Mouse (Mus musculus) ovary, adult 18-20 months (tissue): ENCODE measurements around the gene Acads.
"Not testable (repeated sequence)": the region's sequence is repeated elsewhere in the genome, so short reads cannot be mapped to it uniquely, and the experiment has no call there.

Source experiments
- DNase-seq: peaks from one replicate; pipeline ENCODE4 v3.0.0; 2022; ENCODE audit warnings: low spot score, mixed read lengths

The Acads gene

DNA sequence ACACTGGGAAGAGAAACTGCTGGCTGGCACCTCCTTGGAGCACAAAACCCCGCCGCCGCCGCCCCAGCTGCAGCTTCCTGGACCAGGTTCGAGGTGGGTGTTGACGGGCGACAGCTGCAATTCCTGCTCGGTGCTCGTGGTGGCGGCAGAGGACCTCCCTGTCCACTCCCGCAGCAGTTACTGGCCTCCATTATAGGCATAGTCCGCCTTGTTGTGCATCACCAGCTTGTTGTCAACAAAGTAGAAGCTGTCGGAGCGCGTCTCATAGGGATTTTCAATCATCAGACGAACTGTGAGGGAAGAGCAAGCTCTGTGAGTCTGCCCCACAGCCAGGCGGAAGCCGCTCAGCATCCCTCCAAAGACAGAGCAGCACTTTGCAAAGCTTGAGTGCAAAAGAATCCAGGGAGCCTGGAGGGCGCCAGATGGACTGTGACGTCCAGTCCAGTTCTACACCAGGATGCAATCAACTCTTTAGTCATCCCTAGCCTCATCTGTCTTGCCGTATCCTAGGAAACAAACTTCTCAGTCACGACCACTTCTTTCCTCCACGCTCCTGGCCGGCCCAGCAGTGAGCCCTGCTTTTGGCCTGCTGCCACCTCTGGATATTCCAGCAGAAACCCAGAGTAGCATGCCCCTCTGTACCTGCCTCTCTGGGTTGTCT, 6.2 kb upstream of the Acads start:
- DNase-seq, result peak; percentile 49

DNA sequence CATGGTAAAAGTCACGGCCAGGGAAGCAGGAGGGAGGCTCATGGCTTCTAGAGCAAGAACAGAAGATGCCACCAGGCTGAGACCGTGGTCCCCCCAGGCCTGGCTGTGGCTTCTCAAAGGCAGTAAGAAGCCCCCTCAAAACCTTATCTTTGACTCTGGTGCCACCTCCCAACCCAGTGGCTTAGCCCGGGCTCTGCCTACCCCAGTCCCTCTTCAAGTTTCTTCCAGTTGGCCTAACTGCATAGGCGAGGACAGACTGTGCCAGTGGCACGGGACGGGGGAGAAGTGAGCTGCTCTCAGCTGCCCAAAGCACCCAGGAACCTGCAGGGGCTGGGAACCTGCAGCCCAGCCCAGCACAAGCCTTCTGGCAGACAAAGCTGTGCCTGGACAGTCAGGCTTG, 5.5 kb upstream of the Acads start:
- no peak for DNase-seq

- DNase-seq, result no peak
These were observed 1.8 kb upstream of the Acads start for GRCm38 (mm10) chr5:115120978-115121377.

DNA sequence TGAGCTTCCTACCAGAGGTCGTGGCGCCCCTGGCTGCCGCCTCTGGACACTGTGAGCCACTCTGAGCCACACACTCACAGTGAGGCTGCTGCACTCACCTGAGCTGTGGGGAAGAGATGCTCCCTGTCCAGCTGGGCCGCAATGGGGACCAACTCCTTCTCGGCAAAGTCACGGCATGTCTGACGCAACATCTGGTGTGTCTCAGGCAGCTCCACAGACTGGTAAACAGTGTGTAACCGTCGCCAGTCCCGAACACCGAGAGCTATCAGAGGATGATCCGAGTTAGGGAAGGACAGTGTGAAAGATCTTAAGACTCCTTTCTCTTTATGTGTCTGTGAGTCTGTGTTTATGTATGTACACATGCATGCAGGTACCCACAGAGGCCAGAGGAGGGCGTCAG, 1.7 kb downstream of the Acads start:
- DNase-seq, result no peak

GRCm38 (mm10) chr5:115116426-115116825, 2.7 kb downstream of the Acads start:
- no peak for DNase-seq

DNA sequence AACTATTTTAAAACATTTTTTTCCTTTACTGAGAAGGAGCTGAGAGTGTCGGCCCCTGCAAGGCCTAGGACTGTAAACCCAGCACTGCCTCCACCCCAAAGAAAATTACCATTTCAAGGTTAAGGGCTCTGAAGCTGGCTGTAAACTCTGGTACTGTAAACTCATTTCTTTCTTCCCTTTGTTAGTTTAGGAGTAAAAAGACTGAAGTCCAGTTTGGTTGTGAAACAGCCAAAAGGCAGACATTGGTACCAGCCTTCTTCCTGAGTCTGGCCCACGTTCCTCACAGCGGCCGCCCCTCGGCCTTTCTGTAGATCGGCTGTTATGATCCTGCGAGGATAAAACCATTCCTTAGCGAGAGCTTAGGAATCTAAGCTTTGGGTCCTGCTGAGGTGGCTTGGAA, 4.6 kb downstream of the Acads start:
- no peak for DNase-seq

GRCm38 (mm10) chr5:115113244-115113643, 5.9 kb downstream of the Acads start:
- DNase-seq, result no peak

DNA sequence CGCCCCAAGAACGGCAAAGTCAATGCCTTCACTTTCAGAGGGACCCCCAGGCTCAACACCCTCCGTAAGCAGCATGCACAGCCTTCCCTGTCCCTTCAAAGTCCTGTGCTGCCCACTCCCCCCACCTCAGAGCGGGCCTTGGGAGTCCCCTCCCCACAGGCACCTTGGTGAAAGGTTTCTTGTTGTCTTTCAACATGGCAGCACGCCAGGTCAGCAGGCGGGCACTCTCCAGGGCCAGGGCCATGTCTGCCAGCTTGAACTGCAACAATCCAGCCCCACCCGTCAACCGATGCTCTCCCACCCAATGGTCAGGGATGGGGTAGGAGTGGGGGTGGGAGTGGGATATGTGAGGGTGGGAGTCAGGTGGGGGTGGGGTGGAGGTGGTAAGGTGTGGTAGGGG, 8.0 kb downstream of the Acads start:
- DNase-seq, result no peak

GRCm38 (mm10) chr5:115103253-115103652, 15.9 kb downstream of the Acads start:
- DNase-seq, result not testable (repeated sequence)

DNA sequence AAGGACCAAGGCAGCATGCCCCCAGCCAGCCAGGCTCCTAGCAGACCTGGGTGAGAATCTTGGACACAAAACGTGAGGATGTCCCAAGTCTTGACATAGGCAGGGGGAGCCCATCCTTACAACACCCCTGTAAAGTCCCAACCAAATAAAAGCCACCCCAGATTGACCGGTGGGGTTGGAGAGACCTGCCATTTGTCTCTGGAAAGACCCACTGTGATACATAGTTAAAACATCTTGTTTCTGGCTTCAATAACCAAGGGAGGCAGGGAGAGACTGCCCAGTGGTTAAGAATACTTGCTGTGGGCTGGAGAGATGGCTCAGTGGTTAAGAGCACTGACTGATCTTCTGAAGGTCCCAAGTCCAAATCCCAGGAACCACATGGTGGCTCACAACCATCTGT, 16.9 kb downstream of the Acads start:
- no peak for DNase-seq

- no peak for DNase-seq
These were observed 18.7 kb downstream of the Acads start for GRCm38 (mm10) chr5:115100473-115100872.

DNA sequence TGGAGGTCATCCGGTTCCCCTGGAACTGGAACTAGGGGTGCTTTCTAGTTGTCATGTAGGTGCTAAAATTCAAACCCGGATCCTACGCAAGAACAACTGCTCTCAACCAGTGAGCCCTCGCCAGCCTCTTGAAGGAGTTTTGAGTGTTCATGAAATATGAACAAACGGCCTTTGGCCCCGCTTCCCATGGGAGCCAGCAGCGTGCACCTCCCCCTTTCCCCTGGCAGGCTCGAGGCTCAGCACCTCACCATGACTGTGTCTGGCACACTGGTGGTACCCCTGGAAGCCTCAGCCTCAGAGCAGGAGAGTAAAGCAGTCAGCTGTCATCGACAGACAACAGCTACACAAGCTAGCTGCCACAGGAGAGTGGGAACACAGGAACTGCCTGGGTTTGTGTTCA, 19.2 kb downstream of the Acads start:
- DNase-seq, result no peak

DNA sequence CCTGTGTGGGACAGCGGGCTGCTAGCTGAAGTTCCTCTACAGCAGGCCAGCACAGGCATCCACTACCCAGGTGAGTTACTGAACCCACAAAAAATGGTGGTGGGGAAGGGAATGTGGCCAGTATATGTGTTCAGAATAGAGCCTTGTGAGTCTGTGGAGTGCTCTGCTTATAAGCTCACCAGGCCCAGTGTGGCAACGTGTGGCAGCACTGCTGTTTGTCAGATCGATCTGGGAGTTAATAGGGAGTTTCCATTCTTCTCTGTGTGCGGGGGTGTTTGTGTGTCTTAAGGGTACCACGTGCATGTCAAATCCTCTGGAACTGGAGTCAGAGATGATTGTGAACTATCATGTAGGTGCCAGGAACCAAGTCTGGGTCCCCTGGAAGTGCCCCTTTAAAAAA, 19.6 kb downstream of the Acads start:
- no peak for DNase-seq

GRCm38 (mm10) chr5:115098195-115098594, 21.0 kb downstream of the Acads start, which contains the start of gene Gm10401:
Gm10401 (minus strand) TSS chr5:115098295.
- DNase-seq, result no peak

DNA sequence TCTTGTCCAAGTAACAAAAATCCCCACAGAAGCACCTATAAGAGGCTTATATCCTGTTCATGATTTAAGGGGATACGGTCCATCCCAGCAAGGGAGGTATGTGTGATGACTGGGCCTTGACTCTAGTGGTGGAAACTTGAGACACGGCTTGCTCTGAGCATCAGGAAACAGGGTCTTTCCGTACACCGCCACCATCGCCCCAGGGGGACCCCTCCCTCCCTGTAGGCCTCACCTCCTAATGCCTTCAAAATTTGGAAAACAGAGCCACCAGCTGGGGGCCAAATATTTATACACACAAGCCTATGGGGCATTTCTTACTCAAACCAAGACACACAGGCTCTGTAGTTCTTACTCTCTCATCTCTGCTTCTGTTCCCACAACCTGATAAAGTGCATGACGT, 27.4 kb downstream of the Acads start:
- DNase-seq, result no peak

- no peak for DNase-seq
These were observed 28.1 kb downstream of the Acads start for GRCm38 (mm10) chr5:115091015-115091414.

DNA sequence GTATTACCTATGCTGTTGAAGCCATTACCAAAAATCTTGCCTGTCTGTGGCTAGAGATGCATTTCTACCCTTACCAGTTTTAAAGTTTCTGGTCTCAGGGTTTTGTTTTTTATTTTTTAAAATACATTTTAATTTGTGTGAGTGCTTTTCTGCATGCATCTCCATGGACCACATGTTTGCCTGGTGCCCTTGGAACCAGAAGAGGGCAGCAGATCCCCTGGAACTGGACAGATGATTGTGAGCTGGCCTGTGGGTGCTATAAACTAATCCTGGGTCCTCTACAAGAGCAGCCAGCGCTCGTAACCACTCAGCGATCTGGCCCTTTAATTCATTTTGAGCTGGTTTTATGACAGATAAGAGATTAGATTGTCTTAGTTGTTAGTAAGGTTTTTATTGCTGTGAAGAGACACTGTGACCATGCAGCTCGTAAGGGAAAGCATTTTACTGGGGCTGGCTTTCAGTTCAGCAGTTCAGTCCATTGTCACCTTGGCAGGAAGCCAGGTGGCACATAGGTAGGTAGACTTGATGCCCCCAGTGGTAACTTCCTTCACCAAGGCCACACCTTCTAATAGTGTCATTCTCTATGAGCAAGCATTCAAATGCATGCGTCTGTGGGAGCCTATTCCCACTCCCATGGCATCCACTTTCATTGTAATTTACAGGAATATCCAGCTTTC, 29.4 kb downstream of the Acads start:
- DNase-seq, result no peak

GRCm38 (mm10) chr5:115085675-115086074, 33.5 kb downstream of the Acads start:
- DNase-seq, result no peak

DNA sequence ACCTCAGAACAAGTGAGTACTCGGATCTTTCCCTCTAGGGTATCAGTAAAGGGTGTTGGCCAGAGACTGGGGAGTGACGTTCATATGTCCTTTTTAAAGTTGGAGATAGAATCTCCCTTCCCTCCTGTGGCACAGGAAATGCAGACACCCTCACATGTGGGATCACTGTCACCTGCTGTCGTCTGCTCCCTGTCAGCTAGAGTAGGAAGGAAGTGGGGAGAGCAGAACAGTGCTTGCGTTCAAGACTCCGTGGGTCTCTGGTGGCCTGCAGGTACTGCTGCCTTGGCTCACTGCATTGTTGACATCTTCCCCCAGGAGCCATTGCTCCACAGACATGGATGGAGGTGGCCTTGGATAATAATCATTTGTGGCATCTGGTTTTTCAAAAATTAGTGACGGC, 35.7 kb downstream of the Acads start:
- no peak for DNase-seq

DNA sequence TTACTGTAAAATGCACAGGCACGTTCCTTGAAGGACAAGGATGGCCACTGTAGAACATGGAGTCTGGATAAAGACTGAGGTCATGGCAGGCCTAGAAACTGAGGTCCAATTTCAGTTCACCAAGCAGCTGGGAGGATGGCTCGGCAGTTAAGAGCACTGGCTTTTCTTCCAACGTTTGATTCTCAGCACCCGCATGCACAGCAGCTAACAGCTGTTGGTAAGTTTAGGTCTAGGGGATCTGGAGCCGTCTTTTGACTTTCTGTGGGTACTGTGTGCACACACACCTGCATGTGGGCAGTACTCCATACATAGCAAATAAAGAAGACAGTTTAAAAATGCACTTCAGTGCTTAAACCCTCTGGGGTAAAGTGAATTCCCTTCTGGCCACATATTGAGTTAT, 37.5 kb downstream of the Acads start:
- DNase-seq, result no peak

DNA sequence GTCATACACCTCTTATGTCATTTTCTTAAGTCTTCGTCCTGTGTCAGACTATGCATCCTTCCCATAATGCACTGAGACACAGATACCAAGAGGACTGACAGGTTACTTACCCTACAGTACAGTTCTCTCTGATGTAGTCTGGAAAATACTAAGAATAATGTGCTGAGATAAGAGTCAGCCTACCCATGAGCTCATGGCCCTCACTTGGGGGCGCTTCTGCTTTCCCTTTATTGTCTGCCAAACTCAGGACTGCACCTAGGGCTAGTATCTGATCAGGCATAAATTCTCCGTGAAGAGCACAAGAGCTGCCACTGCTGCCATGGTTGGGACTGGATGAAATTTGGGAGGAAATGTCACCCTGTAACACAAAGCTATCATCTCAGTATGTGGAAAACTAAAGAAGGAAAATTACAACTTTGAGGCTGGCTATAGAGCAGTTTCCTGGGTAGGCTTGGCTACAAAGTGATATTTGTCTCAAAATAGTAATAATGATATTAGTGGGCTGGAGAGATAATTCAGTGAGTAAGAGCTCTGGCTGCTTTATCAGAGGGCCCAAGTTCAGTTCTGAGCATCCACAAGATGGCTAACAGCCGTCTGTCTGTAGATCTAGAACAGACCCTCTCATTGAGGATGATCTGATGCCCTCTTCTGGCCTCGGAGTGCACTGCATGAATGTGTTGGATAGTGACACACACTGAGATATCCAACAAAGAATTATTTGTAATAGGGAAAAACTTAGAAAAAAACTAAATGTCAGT, 42.8 kb downstream of the Acads start:
- no peak for DNase-seq

GRCm38 (mm10) chr5:115074749-115075148, 44.4 kb downstream of the Acads start:
- DNase-seq, result no peak

DNA sequence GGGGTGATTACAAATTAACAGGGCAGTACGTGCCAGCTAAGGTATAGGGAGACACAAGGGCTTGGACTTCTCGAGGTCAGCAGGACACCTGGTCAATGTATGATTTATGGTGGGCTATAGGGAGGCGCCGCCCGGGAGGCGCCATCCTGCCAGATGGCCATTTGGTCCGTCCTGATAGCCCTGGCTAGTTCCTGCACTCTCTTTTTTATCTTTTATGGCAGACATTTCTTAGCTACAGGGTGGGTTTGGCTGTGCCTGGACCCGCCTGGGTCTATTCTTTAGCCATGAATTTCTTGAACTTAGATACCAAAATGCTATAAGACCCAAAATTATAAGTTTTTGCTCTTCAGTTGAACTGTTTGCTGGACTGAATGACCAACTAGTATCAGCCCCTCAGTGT, 45.8 kb downstream of the Acads start:
- not testable (repeated sequence) for DNase-seq
